Mouse (Mus musculus): ENCODE measurements around the gene Rpl18a.

DNA sequence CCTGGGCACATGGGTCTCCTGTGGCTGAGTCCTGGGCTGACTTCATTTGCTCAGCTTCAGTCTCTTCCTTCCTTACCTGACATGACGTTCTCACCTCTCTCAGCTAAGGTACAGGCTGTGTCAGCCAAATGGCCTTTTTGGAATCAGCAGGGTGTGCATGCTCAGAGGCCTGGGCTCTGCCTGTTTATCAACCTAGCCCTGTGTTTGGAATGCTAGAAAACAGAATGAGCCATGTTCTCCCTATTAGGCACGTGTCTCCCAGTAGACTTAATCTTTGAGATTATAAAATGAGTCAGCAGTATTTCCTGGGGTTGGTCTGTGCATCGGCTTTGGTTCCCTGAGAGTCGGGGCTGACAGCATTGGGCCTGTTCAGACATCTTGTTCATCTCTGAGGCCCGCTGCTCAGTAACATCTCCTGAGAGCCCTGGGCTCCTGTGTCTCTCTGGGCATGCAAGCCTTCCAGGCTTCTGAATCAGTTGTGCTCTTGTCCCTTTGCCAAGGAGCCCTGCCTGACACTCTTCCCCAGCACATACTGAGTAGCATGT, 31.6 kb upstream of the Rpl18a start:
- no peak for TF ChIP-seq POLR2A (IDR thresholded peaks at IDR 0.05; ENCODE audit: extremely low read depth, insufficient read depth, low read length)
- no peak for TF ChIP-seq CTCF (IDR thresholded peaks at IDR 0.05; ENCODE audit: low read depth, low read length)
